Mouse (Mus musculus) layer of hippocampus, adult 18-20 months (tissue): Measurements from ENCODE around the gene Tex19.1. TPM values are rescaled to one million over a fixed set of nuclear protein-coding genes. Genes with fewer than 3 reads are reported as not detected.
A peak's percentile ranks its signal among the peaks of the same experiment; 100 is the strongest.
"Not testable (repeated sequence)": the region's sequence is repeated elsewhere in the genome, so short reads cannot be mapped to it uniquely, and the experiment has no call there.

Source experiments
- DNase-seq, 2 experiments: peaks; one replicate each; pipeline ENCODE4 v3.0.0; 2022; ENCODE audit warnings: low spot score in 2 of 2
- long read RNA-seq: library from polyadenylated mRNA; stranded (forward); transcript quantifications from one replicate; pipeline ENCODE4 v2.0.0, GENCODE M21; 2021
- total RNA-seq, 2 experiments: library from RNA; stranded (reverse); gene quantifications; 2 replicates each; pipeline ENCODE4 v1.2.3; 2021

Tex19.1 gene
- total RNA-seq: not detected
- long read RNA-seq: 0 reads

GRCm38 (mm10) chr11:121145865-121146264, at the start of gene Tex19.1:
Gene Tex19.1, plus strand, starts transcription at chr11:121146143.
- DNase-seq: no peak

- no peak for DNase-seq
Measured at GRCm38 (mm10) chr11:121099762-121100161, 46.2 kb upstream of the Tex19.1 start.

- no peak for DNase-seq
Measured at GRCm38 (mm10) chr11:121100692-121101091, 45.3 kb upstream of the Tex19.1 start.

GRCm38 (mm10) chr11:121101124-121101805, 44.7 kb upstream of the Tex19.1 start:
- no peak for DNase-seq

GRCm38 (mm10) chr11:121107242-121107641, 38.7 kb upstream of the Tex19.1 start:
- not testable (repeated sequence) for DNase-seq

- DNase-seq: no peak
Measured at GRCm38 (mm10) chr11:121108061-121108460, 37.9 kb upstream of the Tex19.1 start.

- no peak for DNase-seq
Measured at GRCm38 (mm10) chr11:121109986-121110385, 36.0 kb upstream of the Tex19.1 start.

GRCm38 (mm10) chr11:121111051-121111450, 34.9 kb upstream of the Tex19.1 start:
- DNase-seq: no peak

- DNase-seq: no peak
Measured at GRCm38 (mm10) chr11:121111601-121112000, 34.3 kb upstream of the Tex19.1 start.

GRCm38 (mm10) chr11:121112091-121112775, 33.7 kb upstream of the Tex19.1 start:
- DNase-seq: no peak

GRCm38 (mm10) chr11:121118106-121118505, 27.8 kb upstream of the Tex19.1 start:
- DNase-seq: no peak

- DNase-seq: no peak
Measured at GRCm38 (mm10) chr11:121118577-121118976, 27.4 kb upstream of the Tex19.1 start, which contains the start of gene Tex19.2. Gene Tex19.2, minus strand, starts transcription at chr11:121118677.

GRCm38 (mm10) chr11:121121151-121121550, 24.8 kb upstream of the Tex19.1 start:
- DNase-seq: no peak

- DNase-seq: no peak
Measured at GRCm38 (mm10) chr11:121122024-121122670, 23.8 kb upstream of the Tex19.1 start.

GRCm38 (mm10) chr11:121123438-121123837, 22.5 kb upstream of the Tex19.1 start:
- peak in 1 of 2 experiments; percentile 16 for DNase-seq

- DNase-seq: no peak
Measured at GRCm38 (mm10) chr11:121125522-121126172, 20.3 kb upstream of the Tex19.1 start.

- no peak for DNase-seq
Measured at GRCm38 (mm10) chr11:121126395-121126794, 19.5 kb upstream of the Tex19.1 start.

- no peak for DNase-seq
Measured at GRCm38 (mm10) chr11:121127441-121127840, 18.5 kb upstream of the Tex19.1 start.

- no peak for DNase-seq
Measured at GRCm38 (mm10) chr11:121129616-121130015, 16.3 kb upstream of the Tex19.1 start.

- no peak for DNase-seq
Measured at GRCm38 (mm10) chr11:121134600-121134999, 11.3 kb upstream of the Tex19.1 start.

- DNase-seq: no peak
Measured at GRCm38 (mm10) chr11:121137682-121138081, 8.3 kb upstream of the Tex19.1 start.

- DNase-seq: no peak
Measured at GRCm38 (mm10) chr11:121138732-121139131, 7.2 kb upstream of the Tex19.1 start.
